Mouse (Mus musculus) neural tube, embryonic 11.5 days (tissue): Measurements from ENCODE around the gene Gm853. TPM values are rescaled to one million over a fixed set of nuclear protein-coding genes. Genes with fewer than 3 reads are reported as not detected.

Experiments
- ATAC-seq: fragments of 200-750 bp; cut with Nextera tagmentation; 2 replicates; pipeline ENCODE4 v1.8.0; 2017; ENCODE audit warnings: moderate number of reproducible peaks, mild to moderate bottlenecking, moderate TSS enrichment, moderate library complexity; ENCODE audit not compliant: insufficient read depth, low FRiP score, low TSS enrichment
- DNase-seq: peaks from one replicate; pipeline ENCODE4 v3.0.0-alpha.2; 2015; ENCODE audit warnings: low spot score
- H3K27ac ChIP-seq: fragments of 300-500 bp; sonication (generic); 2 replicates; pipeline ENCODE4 v1.5.1; 2014; ENCODE audit warnings: low read depth, mild to moderate bottlenecking, low read length
- H3K27me3 ChIP-seq: fragments of 300-500 bp; sonication (generic); 2 replicates; pipeline ENCODE4 v1.6.1; 2014; ENCODE audit warnings: mild to moderate bottlenecking, low read length, mixed read lengths; ENCODE audit not compliant: control insufficient read depth, insufficient read depth
- H3K36me3 ChIP-seq: fragments of 300-500 bp; sonication (generic); 2 replicates; pipeline ENCODE4 v1.6.1; 2014; ENCODE audit warnings: mild to moderate bottlenecking, low read length, moderate library complexity, mixed read lengths; ENCODE audit not compliant: control insufficient read depth, insufficient read depth
- H3K4me1 ChIP-seq: fragments of 300-500 bp; sonication (generic); 2 replicates; pipeline ENCODE4 v1.6.1; 2014; ENCODE audit warnings: low read length, mixed read lengths; ENCODE audit not compliant: control insufficient read depth, insufficient read depth
- H3K4me2 ChIP-seq: fragments of 300-500 bp; sonication (generic); 2 replicates; pipeline ENCODE4 v1.6.1; 2014; ENCODE audit warnings: low read depth, mild to moderate bottlenecking, moderate library complexity
- H3K4me3 ChIP-seq: fragments of 300-500 bp; sonication (generic); 2 replicates; pipeline ENCODE4 v1.5.1; 2014; ENCODE audit warnings: low read depth, low read length
- H3K9ac ChIP-seq: fragments of 300-500 bp; sonication (generic); 2 replicates; pipeline ENCODE4 v1.6.1; 2014; ENCODE audit warnings: mild to moderate bottlenecking, low read length
- H3K9me3 ChIP-seq: fragments of 300-500 bp; sonication (generic); 2 replicates; pipeline ENCODE4 v1.6.1; 2016; ENCODE audit warnings: low read length; ENCODE audit not compliant: control insufficient read depth
- WGBS: fragments of 180-500 bp; shearing (Covaris S2); extraction: QIAGEN DNeasy Blood & Tissue Kit; methylation state at CpG from one replicate; pipeline ENCODE4 v1.1.7; 2014; 5-methylcytosine and 5-hydroxymethylcytosine counted together
- polyA plus RNA-seq: library from polyadenylated mRNA; unstranded; fragments of >200 nt; fragmentation: Nextera tagmentation; extraction: Ambion mirVana; gene quantifications from 2 replicates; pipeline ENCODE4 v1.2.1, GENCODE M21; 2014

The Gm853 gene
- polyA plus RNA-seq, 1 experiment from 2014 or later: not detected

DNA sequence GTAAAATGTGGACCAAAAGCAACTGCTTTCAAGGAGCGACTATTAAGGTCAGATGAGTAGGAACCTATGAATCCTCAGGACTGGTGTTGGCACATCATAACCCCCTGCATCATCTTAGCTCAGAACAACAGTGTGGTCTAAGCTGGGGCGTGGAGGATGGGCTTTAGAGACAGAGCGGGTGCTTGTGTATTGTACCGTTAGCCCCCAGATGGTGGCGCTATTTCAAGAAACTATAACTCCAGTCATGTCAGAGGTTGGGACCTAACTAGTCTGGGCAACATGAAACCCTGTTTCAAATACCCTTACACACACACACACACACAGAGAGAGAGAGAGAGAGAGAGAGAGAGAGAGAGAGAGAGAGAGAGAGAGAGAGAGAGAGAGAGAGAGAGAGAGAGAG is 18.5 kb upstream of the Gm853 start:
- Histone ChIP-seq H3K36me3 (no peaks in the 10 kb centered on the region), H3K9ac (no peak overlapping the region), H3K9me3 (no peaks in the 10 kb centered on the region), H3K4me3 (no peak overlapping the region), H3K4me2 (no peak overlapping the region), H3K27me3 (no peaks in the 10 kb centered on the region), H3K27ac (no peak overlapping the region), H3K4me1 (no peaks in the 10 kb centered on the region)
- ATAC-seq (no peak), DNase-seq (no peak)
- 32% methylated on average over 5 of the region's 5 CpGs for WGBS

DNA sequence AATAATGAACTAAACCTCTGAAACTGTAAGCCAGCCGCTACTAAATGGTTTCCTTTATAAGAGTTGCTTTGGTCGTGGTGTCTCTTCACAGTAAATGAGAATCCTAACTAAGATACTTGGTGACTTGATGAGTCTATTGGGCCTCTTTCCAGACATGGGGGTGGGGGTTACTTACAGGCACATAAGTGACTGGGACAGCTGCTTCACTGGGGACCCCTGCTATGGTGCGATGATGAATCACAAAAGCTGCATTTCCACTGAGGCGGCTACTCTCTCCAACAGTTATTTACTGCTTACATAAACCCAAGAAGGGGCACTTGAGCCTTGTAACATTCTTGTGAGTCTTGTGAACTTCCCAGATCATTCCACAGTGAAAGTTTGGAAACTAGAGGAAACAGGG is 15.4 kb upstream of the Gm853 start:
- H3K4me1 ChIP-seq: no peaks in the 10 kb centered on the region

DNA sequence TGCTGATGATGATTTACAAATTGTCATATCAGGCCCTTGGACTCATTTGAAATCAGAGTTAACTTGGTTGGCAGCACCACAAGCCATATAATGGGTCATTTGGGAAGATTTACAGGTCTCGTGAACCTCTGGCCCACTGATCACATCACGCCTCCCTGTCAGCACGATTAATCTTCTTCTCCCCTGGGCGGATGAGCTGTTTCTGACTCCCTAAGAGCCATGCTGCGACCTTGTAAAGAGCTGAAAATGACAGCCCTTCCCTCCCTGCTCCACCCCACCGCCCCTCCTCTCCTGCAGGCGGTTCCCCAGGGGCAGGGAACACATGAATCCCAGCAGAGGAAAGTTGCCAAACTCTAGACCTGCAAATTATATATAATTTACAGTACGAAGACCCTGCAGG is 14.2 kb upstream of the Gm853 start:
- H3K36me3 ChIP-seq: no peaks in the 10 kb centered on the region
- DNase-seq: no peak
- no peak for ATAC-seq
- H3K4me1 ChIP-seq: no peaks in the 10 kb centered on the region
- H3K27ac ChIP-seq: no peak overlapping the region
- H3K4me3 ChIP-seq: no peak overlapping the region
- H3K9me3 ChIP-seq: no peaks in the 10 kb centered on the region
- H3K4me2 ChIP-seq: no peak overlapping the region
- no peak overlapping the region for H3K9ac ChIP-seq
- WGBS: 41% methylated on average over 8 of the region's 8 CpGs
- no peaks in the 10 kb centered on the region for H3K27me3 ChIP-seq

More for the DNA sequence above, 15.4 kb upstream of the Gm853 start:
- Histone ChIP-seq H3K27ac (no peak overlapping the region), H3K9me3 (no peaks in the 10 kb centered on the region), H3K36me3 (no peaks in the 10 kb centered on the region), H3K4me2 (no peak overlapping the region), H3K27me3 (no peaks in the 10 kb centered on the region), H3K9ac (no peak overlapping the region), H3K4me3 (no peak overlapping the region)
- ATAC-seq (no peak), DNase-seq (no peak)
- WGBS: 76% methylated on average over 4 of the region's 4 CpGs

DNA sequence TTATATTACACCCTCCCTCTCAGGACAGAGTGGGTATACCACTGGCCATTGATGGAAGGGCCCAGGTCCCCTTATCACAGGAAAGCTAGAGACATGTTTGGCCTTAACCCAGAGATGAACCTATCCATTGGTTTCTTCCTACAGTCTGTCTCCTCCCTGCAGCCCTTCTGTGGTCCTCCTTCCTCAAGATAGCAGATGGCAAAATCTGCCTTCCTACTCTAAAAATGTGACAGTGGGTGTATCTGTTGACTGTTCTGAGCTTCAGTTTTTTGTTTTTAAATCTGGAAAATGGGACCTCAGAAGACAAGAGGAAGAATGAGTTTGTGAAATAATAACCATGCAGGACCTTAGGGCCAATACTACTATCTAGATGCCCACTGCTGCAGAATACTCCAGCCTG is 1.9 kb upstream of the Gm853 start:
- DNase-seq (no peak), ATAC-seq (no peak)
- no peaks in the 10 kb centered on the region for H3K36me3 ChIP-seq
- no peaks in the 10 kb centered on the region for H3K27me3 ChIP-seq
- H3K4me3 ChIP-seq: no peak overlapping the region
- H3K4me2 ChIP-seq: no peak overlapping the region
- no peaks in the 10 kb centered on the region for H3K4me1 ChIP-seq
- no peaks in the 10 kb centered on the region for H3K9me3 ChIP-seq
- no peak overlapping the region for H3K27ac ChIP-seq
- no peak overlapping the region for H3K9ac ChIP-seq

DNA sequence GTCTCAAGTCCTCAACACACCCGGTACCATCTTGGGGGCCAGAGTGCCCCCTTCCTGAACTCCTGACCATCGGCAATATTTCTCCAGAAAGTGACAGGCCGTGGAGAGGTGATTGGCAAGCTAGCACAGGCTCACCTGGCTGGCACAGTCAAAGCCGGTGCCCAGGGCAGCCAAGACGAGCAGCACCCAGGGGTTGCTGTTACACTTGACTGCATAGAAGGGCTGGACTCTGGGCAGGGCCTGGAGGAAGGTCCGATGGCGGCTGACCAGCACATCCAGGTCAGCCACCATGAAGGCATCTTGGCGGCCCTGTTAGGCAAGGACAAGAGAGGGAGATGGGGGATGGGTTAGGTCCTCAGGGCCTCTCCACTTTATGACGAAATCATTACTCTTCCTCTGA is 2.0 kb downstream of the Gm853 start:
- no peak overlapping the region for H3K4me2 ChIP-seq
- ATAC-seq (no peak), DNase-seq (no peak)
- H3K4me1 ChIP-seq: no peaks in the 10 kb centered on the region
- H3K9me3 ChIP-seq: no peaks in the 10 kb centered on the region
- H3K27me3 ChIP-seq: no peaks in the 10 kb centered on the region
- H3K9ac ChIP-seq: no peak overlapping the region
- 83% methylated on average over 9 of the region's 9 CpGs for WGBS
- no peak overlapping the region for H3K27ac ChIP-seq
- H3K36me3 ChIP-seq: no peaks in the 10 kb centered on the region
- H3K4me3 ChIP-seq: no peak overlapping the region

- Histone ChIP-seq H3K4me2 (no peak overlapping the region), H3K36me3 (no peaks in the 10 kb centered on the region), H3K9ac (no peak overlapping the region), H3K27me3 (no peaks in the 10 kb centered on the region), H3K4me1 (no peaks in the 10 kb centered on the region), H3K4me3 (no peak overlapping the region), H3K27ac (no peak overlapping the region), H3K9me3 (no peaks in the 10 kb centered on the region)
- WGBS: 90% methylated on average over 8 of the region's 8 CpGs
- DNase-seq (no peak), ATAC-seq (no peak)
These were observed 6.8 kb downstream of the Gm853 start for GRCm38 (mm10) chr4:130215392-130215791.

GRCm38 (mm10) chr4:130213857-130214256 is 8.3 kb downstream of the Gm853 start:
- no peaks in the 10 kb centered on the region for H3K9me3 ChIP-seq
- no peaks in the 10 kb centered on the region for H3K27me3 ChIP-seq
- H3K36me3 ChIP-seq: no peaks in the 10 kb centered on the region
- no peak overlapping the region for H3K9ac ChIP-seq
- WGBS: 81% methylated on average over 10 of the region's 10 CpGs
- DNase-seq (no peak), ATAC-seq (no peak)
- no peak overlapping the region for H3K27ac ChIP-seq
- H3K4me1 ChIP-seq: no peaks in the 10 kb centered on the region
- H3K4me3 ChIP-seq: no peak overlapping the region
- no peak overlapping the region for H3K4me2 ChIP-seq

- Histone ChIP-seq H3K36me3 (no peaks in the 10 kb centered on the region), H3K9ac (no peak overlapping the region), H3K27me3 (no peaks in the 10 kb centered on the region), H3K4me2 (no peak overlapping the region), H3K27ac (no peak overlapping the region), H3K4me1 (no peaks in the 10 kb centered on the region), H3K9me3 (no peaks in the 10 kb centered on the region), H3K4me3 (no peak overlapping the region)
- 89% methylated on average over 4 of the region's 4 CpGs for WGBS
- no peak for DNase-seq
- ATAC-seq: no peak
These were observed 9.0 kb downstream of the Gm853 start for GRCm38 (mm10) chr4:130213197-130213596.

- DNase-seq: no peak
- Histone ChIP-seq H3K27ac (no peak overlapping the region), H3K36me3 (no peaks in the 10 kb centered on the region), H3K4me3 (no peak overlapping the region), H3K4me1 (no peaks in the 10 kb centered on the region), H3K4me2 (no peak overlapping the region), H3K9ac (no peak overlapping the region), H3K27me3 (no peaks in the 10 kb centered on the region), H3K9me3 (no peaks in the 10 kb centered on the region)
- ATAC-seq: no peak
- WGBS: 81% methylated on average over 7 of the region's 7 CpGs
These were observed 9.8 kb downstream of the Gm853 start for GRCm38 (mm10) chr4:130212421-130212820.
